Mouse (Mus musculus): ENCODE measurements around the gene Gtpbp8.

Gtpbp8 gene

DNA sequence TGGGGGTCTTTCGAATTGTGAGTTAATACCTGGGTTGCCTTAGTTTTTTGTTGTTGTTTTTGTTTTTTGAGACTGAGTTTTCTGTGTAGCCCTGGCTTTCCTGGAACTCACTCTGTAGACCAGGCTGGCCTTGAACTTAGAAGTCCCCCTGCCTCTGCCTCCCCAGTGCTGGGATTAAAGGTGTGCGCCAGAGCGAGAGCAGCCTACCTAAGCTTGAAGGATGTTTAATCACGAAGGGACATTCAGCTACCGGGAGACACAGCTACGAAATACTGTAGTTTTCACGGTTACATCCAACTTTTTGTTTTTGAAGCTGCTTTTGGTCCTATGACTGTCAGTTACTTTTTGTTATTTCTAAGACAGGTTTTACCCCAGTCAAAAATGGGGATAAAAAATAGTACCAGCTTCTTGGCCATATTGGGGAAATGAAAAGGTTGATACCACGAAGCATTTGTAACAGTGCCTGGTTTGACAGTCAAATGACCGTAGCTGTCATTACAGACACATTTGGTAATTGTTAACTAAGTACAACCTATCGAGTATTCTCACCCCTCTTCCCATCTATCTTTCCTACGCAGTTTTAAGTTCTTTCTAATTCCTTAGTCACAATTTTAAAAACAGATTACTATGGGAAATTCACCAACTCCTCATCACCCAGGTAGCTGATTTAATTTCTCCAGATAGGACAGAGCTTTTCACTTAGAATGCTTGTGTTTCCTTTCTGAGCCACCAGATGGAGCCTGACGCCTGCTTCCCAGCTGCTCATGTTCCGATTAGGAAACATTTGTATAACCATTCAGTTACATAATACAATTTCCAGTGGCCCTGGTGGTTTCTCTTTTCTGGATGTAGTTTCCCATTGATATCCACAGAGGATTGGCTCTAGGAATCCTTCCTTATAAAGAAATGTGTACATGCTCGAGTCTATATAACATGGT lies 20.6 kb downstream of the Gtpbp8 start:
- DNase-seq: peak; percentile 70

DNA sequence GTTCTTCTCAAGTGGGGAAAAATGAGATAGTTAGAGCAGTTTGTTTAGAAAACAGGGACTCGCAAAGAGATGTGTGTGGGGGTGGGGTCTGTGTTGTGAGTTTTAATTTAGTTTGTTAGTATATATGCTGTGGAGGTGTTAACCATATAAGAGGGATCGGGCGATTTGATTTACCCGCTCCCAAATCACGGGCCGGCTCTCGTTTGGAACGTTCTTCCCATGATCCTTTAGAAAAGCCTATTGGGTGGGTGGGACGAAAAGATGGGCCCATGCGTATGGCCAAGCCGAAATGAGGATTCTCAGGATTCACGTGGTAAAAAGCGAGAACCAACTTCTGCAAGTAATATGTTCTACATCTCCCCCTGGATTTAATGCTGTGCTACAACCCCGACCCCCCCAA lies 21.3 kb downstream of the Gtpbp8 start:
- DNase-seq: no peak

- DNase-seq: peak; percentile 95
These were observed 21.9 kb downstream of the Gtpbp8 start, which contains the start of gene Nepro for GRCm38 (mm10) chr16:44724083-44724787. Gene Nepro (plus strand): TSS chr16:44724301.

DNA sequence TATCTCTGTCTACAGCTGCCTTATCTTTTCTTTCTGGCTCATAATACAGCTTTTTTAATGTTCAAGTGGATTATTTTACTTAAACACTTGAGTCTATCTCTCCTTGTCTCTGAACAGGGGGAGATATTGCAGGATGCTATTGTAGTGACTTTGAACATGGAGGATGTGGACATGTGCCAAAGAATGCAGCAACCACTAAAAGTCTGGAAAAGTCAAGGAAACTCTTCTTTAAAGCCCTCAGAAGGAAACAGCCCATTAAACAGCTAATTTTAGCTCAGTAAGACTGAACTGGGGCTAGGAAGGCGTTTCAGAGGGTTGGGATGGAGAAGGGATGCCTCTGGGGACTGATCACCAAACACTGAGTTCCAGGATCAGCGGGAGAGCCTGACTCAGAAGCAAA lies 23.5 kb downstream of the Gtpbp8 start:
- DNase-seq: no peak

DNA sequence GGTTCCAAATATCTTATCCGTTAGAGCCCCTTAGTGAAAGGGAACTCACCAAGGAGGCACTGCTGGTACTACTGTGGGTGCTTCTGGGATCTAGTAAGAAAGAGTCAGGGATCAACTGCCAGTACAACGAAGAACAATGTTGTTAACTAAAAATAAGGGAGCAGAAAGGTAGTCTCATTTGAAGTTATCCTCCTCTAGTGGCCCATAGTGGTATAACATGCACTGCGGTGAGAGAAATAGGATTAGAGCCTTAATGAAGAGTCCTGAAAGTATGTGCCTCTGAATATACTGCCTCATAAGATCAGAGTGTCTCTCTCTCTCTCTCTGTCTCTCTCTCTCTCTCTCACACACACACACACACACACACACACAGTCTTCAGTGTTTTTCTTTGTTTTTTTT lies 25.6 kb downstream of the Gtpbp8 start:
- DNase-seq: no peak

DNA sequence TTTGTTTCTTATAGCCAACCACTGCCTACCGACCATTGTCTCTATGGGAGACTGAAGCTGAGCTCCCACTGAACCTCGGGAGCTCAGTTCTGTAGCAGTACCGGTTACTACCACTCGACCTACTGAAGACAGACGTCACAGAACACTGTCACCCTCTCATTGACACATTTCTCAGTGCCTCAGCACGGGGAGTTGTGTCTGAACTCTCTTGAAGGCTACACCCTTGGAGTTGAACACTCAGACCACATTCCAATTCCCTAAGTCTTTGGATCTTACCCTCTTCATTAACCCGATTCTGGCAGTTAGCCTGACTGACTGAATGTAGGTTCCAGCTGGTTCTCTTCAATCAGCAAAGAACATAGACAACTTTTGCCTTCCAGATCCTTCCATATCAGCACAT lies 26.8 kb downstream of the Gtpbp8 start:
- DNase-seq: no peak

DNA sequence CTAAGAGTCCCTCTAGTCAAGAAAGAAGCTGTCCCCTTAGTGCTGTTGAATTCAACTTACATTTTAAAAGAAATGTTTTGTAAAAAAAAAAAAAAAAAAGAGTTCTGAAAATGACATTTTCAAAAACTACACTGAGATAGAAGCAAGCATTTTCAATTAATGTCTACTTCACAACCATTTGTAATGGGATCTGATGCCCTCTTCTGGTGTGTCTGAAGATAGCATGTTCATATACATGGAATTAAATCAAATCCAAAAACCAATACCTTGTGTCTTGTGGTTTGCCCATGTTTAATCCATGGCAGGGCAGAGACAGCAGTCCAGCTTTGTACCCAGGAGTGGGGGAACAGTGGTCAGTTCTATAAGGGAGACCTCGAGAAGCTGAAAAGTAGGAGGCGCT lies 28.3 kb downstream of the Gtpbp8 start:
- DNase-seq: no peak

DNA sequence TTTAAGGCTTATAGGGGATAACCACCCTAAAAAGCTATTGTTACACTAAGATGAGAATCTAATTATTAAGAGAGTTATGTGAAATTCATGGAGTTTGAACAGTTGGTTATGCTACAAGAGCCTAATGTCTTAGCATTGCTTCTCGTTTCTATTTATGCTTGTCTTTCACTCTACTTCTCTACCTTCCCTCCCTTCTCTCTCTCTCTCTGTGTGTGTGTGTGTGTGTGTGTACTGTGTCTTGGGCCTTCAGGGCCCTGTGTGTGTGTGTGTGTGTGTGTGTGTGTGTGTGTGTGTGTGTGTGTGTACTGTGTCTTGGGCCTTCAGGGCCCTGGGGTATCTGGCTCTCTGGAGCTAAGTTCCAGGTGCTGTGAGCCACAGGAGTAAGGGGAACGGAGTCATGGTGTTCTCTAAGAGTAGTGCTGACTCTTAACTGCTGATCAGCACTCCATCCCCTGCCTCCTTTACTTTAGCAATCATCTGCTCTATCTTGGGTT lies 29.0 kb downstream of the Gtpbp8 start:
- DNase-seq: no peak

- peak; percentile 40 for DNase-seq
These were observed 29.6 kb downstream of the Gtpbp8 start for GRCm38 (mm10) chr16:44716305-44717140.

DNA sequence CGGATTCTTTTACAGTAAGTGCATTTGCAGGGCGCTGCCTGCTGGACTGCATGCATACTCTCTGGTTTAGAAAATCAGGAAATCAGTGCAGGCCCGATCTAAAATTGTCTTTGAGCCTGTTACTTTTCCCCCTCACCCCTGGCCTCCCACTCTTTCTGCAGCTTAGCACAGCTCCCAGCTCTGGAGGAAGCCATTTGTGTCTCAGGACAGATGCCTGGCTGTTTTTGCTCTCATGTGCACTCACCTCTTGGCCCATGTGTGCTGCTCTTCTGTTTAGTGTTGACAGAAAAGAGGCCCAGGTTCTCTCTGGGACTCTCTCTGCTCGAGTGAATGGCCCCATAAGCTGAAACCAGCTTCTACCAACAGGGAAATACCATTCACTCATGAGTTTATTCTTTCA lies 42.7 kb downstream of the Gtpbp8 start:
- DNase-seq: no peak

GRCm38 (mm10) chr16:44702272-44702671 lies 43.9 kb downstream of the Gtpbp8 start:
- DNase-seq: no peak

GRCm38 (mm10) chr16:44701155-44701554 lies 45.0 kb downstream of the Gtpbp8 start:
- DNase-seq: no peak

GRCm38 (mm10) chr16:44697473-44698205 lies 48.5 kb downstream of the Gtpbp8 start:
- DNase-seq: no peak

DNA sequence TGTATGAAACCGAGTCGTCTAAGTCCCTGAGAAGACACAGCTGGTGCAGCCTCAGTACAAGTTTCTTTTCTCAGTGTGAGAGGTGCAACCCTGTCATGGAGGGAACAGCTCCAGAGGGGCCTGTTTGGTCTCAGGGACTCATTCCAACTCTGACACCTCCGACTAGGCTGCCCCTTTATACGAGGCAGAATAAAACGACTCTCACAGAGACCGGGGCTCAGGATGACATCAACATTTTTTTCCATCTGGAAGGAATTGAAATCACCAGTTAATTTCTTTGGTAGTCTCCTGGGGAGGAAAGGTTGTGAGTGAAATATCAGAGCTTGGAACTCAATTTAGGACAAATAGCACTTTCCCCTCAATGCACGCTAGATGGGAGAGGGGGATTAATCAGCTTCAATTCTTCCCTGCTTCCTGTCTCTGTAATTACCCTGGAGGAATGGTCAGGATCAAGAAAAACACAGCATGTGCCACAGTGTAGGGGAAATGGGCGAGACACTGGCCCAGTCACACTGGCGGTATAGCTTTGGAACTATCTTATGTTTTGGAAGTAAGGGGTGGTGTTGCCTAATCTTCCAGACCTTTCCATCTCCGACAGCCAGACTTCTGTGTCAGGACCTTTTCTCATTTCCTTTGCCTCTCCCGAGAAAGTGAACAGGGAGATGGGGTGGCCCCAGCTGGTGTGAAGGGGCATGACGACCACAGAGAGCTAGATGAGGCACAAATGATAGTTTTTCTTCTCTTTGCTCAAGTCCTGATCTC lies 50.1 kb downstream of the Gtpbp8 start:
- DNase-seq: no peak

DNA sequence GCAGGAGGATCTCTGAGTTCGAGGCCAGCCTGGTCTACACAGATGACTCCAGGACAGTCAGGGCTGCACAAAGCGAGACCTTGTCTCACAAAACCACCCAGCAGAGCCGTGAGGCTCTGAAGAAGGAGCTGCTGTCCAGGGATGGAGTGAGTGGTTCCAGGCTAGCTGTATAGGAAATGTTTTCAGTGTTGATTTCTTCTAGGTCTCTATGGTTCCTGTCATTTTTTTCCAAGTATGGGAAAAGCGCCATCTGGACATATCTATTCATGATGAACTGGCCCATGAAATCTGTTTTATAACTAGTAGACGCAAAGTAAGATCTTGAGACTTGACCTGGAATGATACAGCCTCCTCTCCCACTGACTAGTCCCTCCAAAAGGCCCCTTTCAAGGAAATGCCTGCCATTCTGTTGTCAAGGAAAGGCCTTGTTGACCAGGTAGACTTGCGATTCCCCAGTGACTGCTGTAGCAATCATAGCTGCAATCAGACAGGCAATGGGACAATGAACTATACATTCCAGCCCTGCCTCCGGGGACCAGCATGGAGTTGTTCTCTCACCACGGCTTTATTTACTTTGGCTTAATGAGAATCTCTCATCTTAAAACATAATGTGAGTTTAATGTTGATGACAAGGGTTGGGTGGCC lies 50.8 kb downstream of the Gtpbp8 start:
- no peak for DNase-seq

- DNase-seq: no peak
These were observed 52.5 kb downstream of the Gtpbp8 start for GRCm38 (mm10) chr16:44693695-44694094.

- DNase-seq: no peak
These were observed 53.6 kb downstream of the Gtpbp8 start for GRCm38 (mm10) chr16:44692541-44692940.

- peak; percentile 39 for DNase-seq
These were observed 54.5 kb downstream of the Gtpbp8 start for GRCm38 (mm10) chr16:44691561-44692141.

- DNase-seq: no peak
These were observed 55.1 kb downstream of the Gtpbp8 start for GRCm38 (mm10) chr16:44691066-44691465.

- no peak for DNase-seq
These were observed 55.7 kb downstream of the Gtpbp8 start for GRCm38 (mm10) chr16:44690501-44690900.
